17 mouse cellular contexts compared by ENCODE assay signal in the genomic region with DNA sequence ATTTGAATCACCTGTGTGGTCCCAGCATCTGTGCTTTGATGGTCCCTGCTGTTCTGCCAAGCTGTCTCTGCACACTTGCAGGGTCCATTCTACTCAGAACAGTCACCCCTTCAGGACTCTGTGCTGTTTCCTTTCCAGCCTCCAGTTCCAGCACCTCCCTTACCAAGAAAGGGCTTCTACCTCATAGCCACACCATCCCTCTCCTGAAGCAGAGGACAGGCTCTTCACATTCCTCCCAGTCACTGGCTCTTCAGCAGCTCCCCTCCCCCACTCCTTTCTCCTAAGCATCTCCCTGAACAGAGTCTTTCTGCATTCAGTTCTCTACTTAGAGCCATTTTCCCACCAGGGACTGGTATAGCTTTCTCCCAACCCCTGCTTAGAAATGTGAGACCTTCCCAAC.
A peak's percentile ranks its signal among the peaks of the same experiment; 100 is the strongest.
DNase-seq lines count a peak whose midpoint lies in the region; ATAC-seq and TF ChIP-seq lines count a peak whose summit lies in the region.
"Had no signal": no experiment of that assay in that cellular context is flagged by ENCODE, and none has a peak within 500 bp of the region (broad histone marks: within the 10 kb centered on the region; RNA-seq: fewer than 3 reads in every experiment).

No protein-coding gene starts in this region.

- TF ChIP-seq CTCF in cerebellum, adult 2 months (IDR thresholded peaks at IDR 0.05; ENCODE audit: borderline replicate concordance, insufficient read depth, low read depth, low read length) = no peak
- no peak for TF ChIP-seq CTCF in lung, adult 2 months (IDR thresholded peaks at IDR 0.05; ENCODE audit: insufficient read depth, low read length)
- no peak for TF ChIP-seq CTCF in thymus, adult 2 months (IDR thresholded peaks at IDR 0.05; ENCODE audit: borderline replicate concordance, control insufficient read depth, extremely low read depth, insufficient read depth, low read length, poor library complexity)

- no peaks in the 10 kb centered on the region for H3K9me3 ChIP-seq in lung, embryonic 16.5 days (ENCODE audit: control insufficient read depth, low read length)
- H3K9me3 ChIP-seq: embryonic facial prominence, embryonic 13.5 days had no signal

- H3K4me3 ChIP-seq in cerebellum, adult 2 months (replicated peaks; ENCODE audit: insufficient read depth, low read depth, low read length) = no peak overlapping the region
- H3K4me3 ChIP-seq in lung, embryonic 16.5 days (ENCODE audit: low read length) = no peak overlapping the region
- no peak overlapping the region for H3K4me3 ChIP-seq in lung, adult 2 months (replicated peaks; ENCODE audit: extremely low read depth, low read depth, low read length)
- peak overlapping the region; percentile 49 for H3K4me3 ChIP-seq in thymus, adult 2 months (ENCODE audit: control insufficient read depth, insufficient read depth, low read length)
- H3K4me3 ChIP-seq: embryonic facial prominence, embryonic 13.5 days; gastrocnemius, adult 2 months; layer of hippocampus, adult 2 months had no signal

- H3K27ac ChIP-seq in cerebellum, adult 2 months (ENCODE audit: insufficient read depth, low read length) = no peak overlapping the region
- H3K27ac ChIP-seq in lung, embryonic 16.5 days (ENCODE audit: low read length) = 0 out of 2 replicates have a peak overlapping the region, but pooled peaks have one; percentile 12
- peak overlapping the region; percentile 80 for H3K27ac ChIP-seq in thymus, adult 2 months (ENCODE audit: control insufficient read depth, insufficient read depth, low read length)
- H3K27ac ChIP-seq: embryonic facial prominence, embryonic 13.5 days; gastrocnemius, adult 2 months; layer of hippocampus, adult 2 months; macrophage had no signal

- no peaks in the 10 kb centered on the region for H3K36me3 ChIP-seq in lung, embryonic 16.5 days (ENCODE audit: control insufficient read depth, insufficient read depth, low read length)
- H3K36me3 ChIP-seq in thymus, adult 2 months (ENCODE audit: control insufficient read depth, insufficient read depth, low read length) = peaks cover 6% of the 10 kb centered on the region; the same call in 1 of the 2 replicates
- H3K36me3 ChIP-seq: embryonic facial prominence, embryonic 13.5 days had no signal

- peak; percentile 51 to 58 for DNase-seq in cerebellum, postnatal 10 days
- no peak for DNase-seq in cerebellum, adult 2 months
- peak; percentile 69 for DNase-seq in heart, adult 11 months
- no peak for DNase-seq in heart, adult 8-10 months (ENCODE audit: low spot score)
- DNase-seq in lung, adult 2 months = no peak
- no peak for DNase-seq in thymus, adult 2 months
- no peak for DNase-seq in thymus, postnatal 36 days
- DNase-seq: adrenal gland, adult 2 months; cerebellum, adult 9-11 months; gastrocnemius, adult 2 months; kidney, adult 8-10 months; kidney, postnatal 14 days; liver had no signal

- peaks cover 8% of the 10 kb centered on the region for H3K4me1 ChIP-seq in cerebellum, adult 2 months (ENCODE audit: control insufficient read depth, insufficient read depth, low read length)
- peaks cover 16% of the 10 kb centered on the region for H3K4me1 ChIP-seq in lung, embryonic 16.5 days (replicated peaks; ENCODE audit: control insufficient read depth, insufficient read depth, low read length)
- H3K4me1 ChIP-seq in lung, adult 2 months (ENCODE audit: control insufficient read depth, insufficient read depth, low read length) = no peaks in the 10 kb centered on the region
- peaks cover 15% of the 10 kb centered on the region for H3K4me1 ChIP-seq in thymus, adult 2 months (replicated peaks; ENCODE audit: control insufficient read depth, insufficient read depth, low read length)

- H3K27me3 ChIP-seq in cerebellum, adult 2 months (ENCODE audit: control insufficient read depth, insufficient read depth, low read length) = no peaks in the 10 kb centered on the region
- no peaks in the 10 kb centered on the region for H3K27me3 ChIP-seq in lung, embryonic 16.5 days (ENCODE audit: control insufficient read depth, insufficient read depth, low read depth, low read length)
- H3K27me3 ChIP-seq in thymus, adult 2 months (ENCODE audit: control insufficient read depth, insufficient read depth, low read length) = no peaks in the 10 kb centered on the region
- H3K27me3 ChIP-seq: embryonic facial prominence, embryonic 13.5 days had no signal

- no peak overlapping the region for H3K9ac ChIP-seq in lung, embryonic 16.5 days (ENCODE audit: low read length)
- H3K9ac ChIP-seq: embryonic facial prominence, embryonic 13.5 days had no signal

- no peak overlapping the region for H3K4me2 ChIP-seq in lung, embryonic 16.5 days (ENCODE audit: low read depth, low read length)
- H3K4me2 ChIP-seq: embryonic facial prominence, embryonic 13.5 days had no signal

- TF ChIP-seq POLR2A in cerebellum, adult 2 months (IDR thresholded peaks at IDR 0.05; ENCODE audit: borderline replicate concordance, insufficient read depth, low read length) = no peak
- TF ChIP-seq POLR2A in lung, adult 2 months (IDR thresholded peaks at IDR 0.05; ENCODE audit: borderline replicate concordance, extremely low read depth, low read depth, low read length) = no peak
- no peak for TF ChIP-seq POLR2A in thymus, adult 2 months (IDR thresholded peaks at IDR 0.05; ENCODE audit: control insufficient read depth, extremely low read depth, insufficient read depth, low read length, poor library complexity)

- ATAC-seq in lung, embryonic 16.5 days (ENCODE audit: low read depth) = peak; percentile 66; the same call in 1 of the 2 replicates

Comparison
In these comparisons a context has a peak if more than half of its experiments do, and no peak if none do; other contexts are left out.
1. DNase-seq: peak in cerebellum, postnatal 10 days (2 of 2) and heart, adult 11 months (single experiment); none in cerebellum, adult 2 months (0 of 2), heart, adult 8-10 months (single experiment), lung, adult 2 months (single experiment), thymus, adult 2 months (single experiment) and thymus, postnatal 36 days (0 of 2).